Mouse (Mus musculus) small intestine, adult 2 months (tissue): ENCODE results near the gene Ttc23l. TPM values are rescaled to one million over a fixed set of nuclear protein-coding genes. Genes with fewer than 3 reads are reported as not detected.
"Not testable (repeated sequence)": the region's sequence is repeated elsewhere in the genome, so short reads cannot be mapped to it uniquely, and the experiment has no call there.

Experiments
- H3K27ac ChIP-seq: fragments of 200-500 bp; 2 replicates; pipeline ENCODE4 v1.5.1; 2012; ENCODE audit warnings: low read depth, low read length, control low read depth, inconsistent platforms; ENCODE audit not compliant: insufficient read depth
- H3K27me3 ChIP-seq: fragments of 200-500 bp; 2 replicates; pipeline ENCODE4 v1.6.1; 2012; ENCODE audit warnings: mild to moderate bottlenecking, moderate library complexity, low read length, inconsistent platforms; ENCODE audit not compliant: control insufficient read depth, insufficient read depth
- H3K36me3 ChIP-seq: fragments of 200-500 bp; 2 replicates; pipeline ENCODE4 v1.6.1; 2012; ENCODE audit warnings: mild to moderate bottlenecking, low read length, control low read depth, inconsistent platforms; ENCODE audit not compliant: control insufficient read depth, insufficient read depth
- H3K4me1 ChIP-seq: fragments of 200-500 bp; 2 replicates; pipeline ENCODE4 v1.6.1; 2012; ENCODE audit warnings: low read length, inconsistent platforms, mixed read lengths; ENCODE audit not compliant: control insufficient read depth, insufficient read depth, insufficient read length
- H3K4me3 ChIP-seq: fragments of 200-500 bp; 2 replicates; pipeline ENCODE4 v1.5.1; 2012; ENCODE audit warnings: low read depth, mild to moderate bottlenecking, control low read depth, inconsistent platforms, low read length, moderate library complexity
- CTCF ChIP-seq: fragments of 200-500 bp; IDR thresholded peaks from 2 replicates; pipeline ENCODE4 v1.5.1; 2012; ENCODE audit warnings: low read depth, mild to moderate bottlenecking, control low read depth, inconsistent platforms, low read length, moderate library complexity, mixed read lengths; ENCODE audit not compliant: insufficient replicate concordance, insufficient read length; ENCODE audit errors: extremely low read depth
- POLR2A ChIP-seq: fragments of 200-500 bp; IDR thresholded peaks from 2 replicates; pipeline ENCODE4 v1.6.1; 2012; ENCODE audit warnings: low read depth, mild to moderate bottlenecking, control low read depth, inconsistent platforms, low read length, moderate library complexity
- WGBS: fragments of 180-500 bp; shearing (Covaris S2); methylation state at CpG from one replicate; pipeline ENCODE4 v1.1.7; 2018; 5-methylcytosine and 5-hydroxymethylcytosine counted together
- polyA plus RNA-seq: library from polyadenylated mRNA; depleted of rRNA; stranded (reverse); fragments of >200 nt; gene quantifications from 2 replicates; pipeline ENCODE4 v1.2.3, GENCODE M21; 2012

The Ttc23l gene
- polyA plus RNA-seq, 1 experiment, result not detected

DNA sequence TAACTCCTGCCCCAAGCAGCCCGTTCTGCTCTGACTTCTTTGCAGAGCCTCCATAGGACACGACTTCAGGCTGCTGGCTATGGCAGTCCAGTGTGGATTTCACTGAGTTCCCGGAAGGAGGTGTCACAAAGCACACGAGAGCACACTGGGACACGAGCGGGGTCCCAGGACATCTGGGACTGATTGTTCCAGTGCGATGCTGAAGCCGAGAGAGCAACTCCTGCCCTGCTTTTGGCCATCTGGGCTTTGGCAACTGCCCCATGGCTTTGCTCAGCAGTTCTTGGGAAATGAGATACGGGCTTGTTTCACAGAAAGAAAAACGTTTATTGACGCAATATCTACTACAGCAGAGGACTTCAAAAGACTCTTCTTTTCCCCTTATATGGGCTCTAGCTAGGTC is 52.4 kb downstream of the Ttc23l start:
- no peak overlapping the region for H3K27ac ChIP-seq
- no peak overlapping the region for H3K4me3 ChIP-seq
- no peaks in the 10 kb centered on the region for H3K36me3 ChIP-seq
- 73% methylated on average over 11 of the region's 11 CpGs for WGBS
- H3K27me3 ChIP-seq, result no peaks in the 10 kb centered on the region
- TF ChIP-seq CTCF (no peak), POLR2A (no peak)
- H3K4me1 ChIP-seq, result no peaks in the 10 kb centered on the region

GRCm38 (mm10) chr15:10500838-10501719 is 57.4 kb downstream of the Ttc23l start:
- TF ChIP-seq POLR2A (no peak), CTCF (peak; percentile 67; the same call in 1 of the 2 replicates)
- no peak overlapping the region for H3K4me3 ChIP-seq
- peaks cover 2% of the 10 kb centered on the region for H3K36me3 ChIP-seq
- H3K4me1 ChIP-seq, result no peaks in the 10 kb centered on the region
- no peak overlapping the region for H3K27ac ChIP-seq
- no peaks in the 10 kb centered on the region for H3K27me3 ChIP-seq
- 53% methylated on average over 11 of the region's 11 CpGs for WGBS

DNA sequence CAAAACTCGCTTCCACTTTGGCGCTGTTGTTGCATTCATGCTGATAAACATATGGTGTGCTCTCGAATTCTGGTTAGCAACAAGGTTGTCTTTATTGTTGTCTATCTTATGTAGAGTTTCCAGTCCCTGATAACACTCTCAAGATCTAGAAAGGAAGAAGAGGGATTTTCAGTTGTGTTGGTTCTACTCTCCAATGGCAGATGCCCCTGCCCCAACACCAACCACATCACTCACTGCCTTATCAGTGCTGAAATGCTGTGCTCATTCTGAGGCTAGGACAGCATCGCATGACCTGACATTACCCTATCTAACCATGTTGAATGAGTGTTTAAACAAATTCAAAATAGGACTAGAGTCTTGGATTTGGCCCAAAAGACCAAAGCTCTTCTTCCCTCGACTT is 58.4 kb downstream of the Ttc23l start:
- H3K27ac ChIP-seq, result no peak overlapping the region
- TF ChIP-seq POLR2A, result no peak
- no peak for TF ChIP-seq CTCF
- WGBS, result 75% methylated on average over 5 of the region's 5 CpGs
- H3K4me1 ChIP-seq, result no peaks in the 10 kb centered on the region
- peaks cover 5% of the 10 kb centered on the region for H3K36me3 ChIP-seq
- no peaks in the 10 kb centered on the region for H3K27me3 ChIP-seq
- H3K4me3 ChIP-seq, result no peak overlapping the region

DNA sequence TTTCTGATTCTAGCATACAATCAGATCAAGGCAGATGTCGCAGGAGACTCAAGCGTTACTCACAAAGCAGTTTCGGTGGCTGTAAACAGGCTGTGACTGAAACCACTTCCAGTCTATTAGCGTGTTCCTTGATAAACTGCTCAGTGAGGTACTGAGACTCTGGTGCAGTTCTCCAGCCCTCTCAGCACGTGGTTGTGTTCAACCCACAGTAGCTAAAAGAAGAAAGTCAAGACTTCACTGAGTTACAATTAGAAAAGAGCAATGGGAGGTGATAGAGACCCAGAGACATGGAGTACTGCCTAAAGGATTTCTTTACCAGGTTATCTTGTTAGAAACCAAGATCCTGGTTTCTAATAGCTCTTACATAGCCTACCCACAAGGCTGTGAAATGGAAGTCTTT is 58.9 kb downstream of the Ttc23l start:
- H3K4me3 ChIP-seq, result no peak overlapping the region
- 79% methylated on average over 5 of the region's 5 CpGs for WGBS
- H3K36me3 ChIP-seq, result peaks cover 5% of the 10 kb centered on the region
- H3K27me3 ChIP-seq, result no peaks in the 10 kb centered on the region
- no peak for TF ChIP-seq POLR2A
- no peak for TF ChIP-seq CTCF
- no peak overlapping the region for H3K27ac ChIP-seq
- H3K4me1 ChIP-seq, result no peaks in the 10 kb centered on the region

- H3K4me1 ChIP-seq, H3K27me3 ChIP-seq, H3K27ac ChIP-seq, H3K4me3 ChIP-seq: not testable (repeated sequence)
- H3K36me3 ChIP-seq, result peaks cover 13% of the 10 kb centered on the region
- WGBS, result 100% methylated on average over 1 of the region's 1 CpGs
Measured at GRCm38 (mm10) chr15:10496696-10497095, 61.8 kb downstream of the Ttc23l start.

DNA sequence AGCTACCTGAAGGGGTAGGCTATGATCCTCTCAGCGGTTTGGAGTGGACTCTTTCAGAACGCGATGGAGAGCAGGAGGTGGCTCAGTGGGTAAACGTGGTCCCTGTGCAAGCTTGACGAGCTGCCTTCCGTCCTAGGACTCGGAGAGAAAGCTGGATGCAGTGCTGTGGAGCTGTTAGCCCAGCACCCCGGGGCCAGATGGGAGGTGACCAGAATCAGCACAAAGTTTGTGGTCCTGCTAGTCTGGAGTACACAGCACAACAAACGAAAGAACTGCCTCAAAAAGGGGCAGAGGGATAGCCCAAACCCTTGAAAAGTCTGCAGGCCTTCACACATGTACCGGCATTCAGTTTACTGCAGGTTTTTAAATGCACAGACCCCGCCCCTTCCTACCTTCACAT is 62.5 kb downstream of the Ttc23l start:
- no peak overlapping the region for H3K27ac ChIP-seq
- WGBS, result 93% methylated on average over 11 of the region's 11 CpGs
- TF ChIP-seq POLR2A (no peak), CTCF (no peak)
- no peaks in the 10 kb centered on the region for H3K27me3 ChIP-seq
- peaks cover 13% of the 10 kb centered on the region for H3K36me3 ChIP-seq
- no peaks in the 10 kb centered on the region for H3K4me1 ChIP-seq
- H3K4me3 ChIP-seq, result no peak overlapping the region

DNA sequence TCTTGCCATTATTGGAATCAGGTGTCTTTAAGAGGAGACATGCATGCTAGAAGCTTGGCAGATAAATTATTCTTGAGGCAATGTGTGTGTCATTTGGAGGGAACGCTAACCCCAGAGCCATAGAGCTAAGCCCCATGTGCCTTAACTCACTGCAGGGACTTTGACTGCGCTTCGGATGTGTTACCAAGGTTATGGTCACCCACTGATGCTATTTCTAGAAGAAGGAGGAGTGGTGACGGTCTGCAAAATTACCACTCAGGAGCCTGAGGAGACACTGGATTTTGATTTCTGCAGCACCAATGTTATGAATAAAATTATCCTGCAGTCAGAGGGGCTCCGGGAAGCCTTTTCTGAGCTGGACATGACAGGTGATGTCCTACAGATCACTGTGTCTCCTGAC is 68.4 kb downstream of the Ttc23l start:
- WGBS, result 95% methylated on average over 5 of the region's 5 CpGs
- peaks cover 14% of the 10 kb centered on the region for H3K36me3 ChIP-seq
- H3K4me3 ChIP-seq, result no peak overlapping the region
- no peak for TF ChIP-seq CTCF
- TF ChIP-seq POLR2A, result no peak
- no peaks in the 10 kb centered on the region for H3K27me3 ChIP-seq
- no peaks in the 10 kb centered on the region; the same call in 1 of the 2 replicates for H3K4me1 ChIP-seq
- H3K27ac ChIP-seq, result no peak overlapping the region
